Mouse (Mus musculus): Measurements from ENCODE around the gene Rhot1.
"Not testable (repeated sequence)": the region's sequence is repeated elsewhere in the genome, so short reads cannot be mapped to it uniquely, and the experiment has no call there.

The Rhot1 gene

DNA sequence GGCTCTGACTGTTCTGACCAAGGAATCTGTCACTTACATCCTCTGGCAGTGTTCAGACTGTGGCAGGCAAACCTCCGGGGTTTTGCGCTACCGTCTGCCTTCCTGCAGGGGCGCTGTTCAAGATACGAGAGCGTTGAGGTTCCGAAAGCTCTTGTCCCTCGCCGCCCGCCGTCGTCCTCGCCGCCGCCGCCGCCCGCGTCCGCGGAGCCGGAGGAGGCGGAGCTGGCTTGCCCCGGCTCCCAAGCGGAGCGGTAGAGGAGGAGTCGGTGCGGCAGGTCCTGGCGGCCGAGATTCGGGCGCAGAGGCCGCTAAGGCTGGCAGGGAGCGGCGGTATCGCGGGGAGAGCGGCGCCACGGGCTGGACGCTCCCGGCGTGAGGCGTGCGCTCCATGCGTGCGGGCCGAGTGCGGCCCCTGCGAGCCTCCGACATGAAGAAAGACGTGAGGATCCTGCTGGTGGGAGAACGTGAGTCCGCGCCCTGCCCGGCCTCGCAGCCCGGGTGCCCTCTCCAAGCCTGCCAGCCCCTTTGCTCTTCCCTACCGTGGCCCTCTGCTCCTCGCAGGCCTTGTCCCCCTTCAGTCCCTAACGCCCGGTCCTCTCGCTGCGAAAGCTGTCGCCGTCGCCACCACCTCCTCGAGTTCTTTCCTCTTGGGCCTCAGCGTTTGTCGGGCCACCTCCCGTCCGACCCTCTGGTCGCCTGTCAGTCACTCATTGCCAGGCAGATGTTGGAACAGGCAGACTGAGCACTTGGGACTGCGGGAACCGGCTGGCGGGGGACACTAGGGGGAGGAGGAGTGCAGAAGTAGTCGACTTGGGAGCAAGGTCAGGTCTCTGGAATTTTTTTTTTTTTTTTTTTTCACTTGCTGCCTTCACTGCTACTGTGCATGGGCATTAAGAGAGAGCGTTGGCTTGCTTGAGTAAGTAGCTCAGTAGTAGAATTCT lies at the start of gene Rhot1:
Gene Rhot1, plus strand, starts transcription at position 160 of the 941 bp plus-strand sequence.
- DNase-seq (ENCODE audit: low read depth), result peak; percentile 98

DNA sequence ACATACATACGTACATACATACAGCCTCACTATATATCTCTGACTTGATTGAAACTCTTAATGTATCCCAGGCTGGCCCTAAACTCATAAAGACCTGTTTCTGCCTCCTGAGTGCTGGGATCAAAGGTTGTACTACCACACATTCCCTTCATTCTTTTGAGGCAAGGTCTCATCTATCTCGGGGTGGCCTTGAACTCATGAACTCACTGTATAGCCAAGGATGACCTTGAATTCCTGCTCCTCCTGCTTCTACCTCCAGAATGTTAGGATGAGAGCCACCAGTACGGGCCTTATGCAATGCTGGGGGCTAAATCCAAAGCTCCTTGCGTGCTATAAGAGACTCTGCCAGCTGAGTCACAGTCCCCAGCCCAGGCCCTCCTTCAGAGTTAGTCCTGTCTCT lies 47.8 kb upstream of the Rhot1 start:
- DNase-seq (ENCODE audit: low read depth), result no peak

DNA sequence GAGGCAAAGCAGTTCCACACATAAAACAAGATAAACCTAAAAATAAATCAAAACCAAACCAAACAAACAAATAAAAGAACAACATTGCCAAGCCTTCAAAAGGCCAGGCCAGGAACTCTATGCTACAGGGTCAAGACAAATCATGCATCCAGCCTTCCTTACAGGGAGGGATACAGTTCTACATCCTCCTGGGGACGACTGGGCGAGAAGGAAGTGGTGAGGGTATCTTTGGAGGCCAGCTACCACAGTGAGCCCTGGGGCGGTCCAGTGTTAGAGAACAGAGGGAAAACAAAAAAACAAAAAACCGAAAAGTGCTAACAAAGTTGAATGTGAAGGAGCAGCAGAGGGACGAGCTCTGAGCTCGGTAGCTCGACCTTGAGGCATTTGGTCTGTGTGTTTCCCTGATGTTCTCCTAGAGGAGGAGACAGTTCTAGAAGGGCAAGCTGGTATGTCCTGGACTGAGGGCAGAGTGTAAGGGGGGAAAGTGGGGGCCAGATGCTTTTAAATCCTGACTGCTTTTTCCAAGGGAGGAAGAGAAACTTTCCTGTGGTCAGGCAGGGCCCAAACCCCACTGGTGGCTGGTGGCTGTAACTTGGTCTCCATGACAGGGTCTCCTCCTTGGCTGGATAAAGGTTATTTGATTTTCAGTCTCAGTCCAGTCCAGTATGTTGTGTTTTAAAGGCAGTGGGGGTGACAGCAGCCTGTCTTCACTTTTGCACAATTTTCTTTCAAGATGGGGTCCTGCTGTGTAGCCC lies 45.3 kb upstream of the Rhot1 start:
- no peak for DNase-seq (ENCODE audit: low read depth)

DNA sequence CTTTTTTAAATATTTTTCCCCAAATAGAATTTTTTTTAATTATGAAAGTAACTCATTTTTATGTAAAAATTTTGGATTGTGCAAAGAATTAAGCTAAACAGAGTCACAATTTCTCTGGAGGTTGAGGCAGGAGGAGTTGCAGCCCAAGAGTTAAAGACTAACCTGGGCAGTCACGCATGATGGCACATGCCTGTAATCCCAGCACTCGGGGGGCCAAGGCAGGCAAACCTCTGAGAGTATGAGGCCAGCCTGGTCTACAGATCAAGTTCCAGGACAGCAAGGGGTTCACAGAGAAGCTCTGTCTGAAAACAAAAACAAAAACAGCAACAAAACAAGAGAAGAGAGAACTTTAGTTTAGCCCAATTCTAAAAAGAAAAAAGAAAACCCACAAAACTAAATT lies 44.6 kb upstream of the Rhot1 start:
- no peak for DNase-seq (ENCODE audit: low read depth)

DNA sequence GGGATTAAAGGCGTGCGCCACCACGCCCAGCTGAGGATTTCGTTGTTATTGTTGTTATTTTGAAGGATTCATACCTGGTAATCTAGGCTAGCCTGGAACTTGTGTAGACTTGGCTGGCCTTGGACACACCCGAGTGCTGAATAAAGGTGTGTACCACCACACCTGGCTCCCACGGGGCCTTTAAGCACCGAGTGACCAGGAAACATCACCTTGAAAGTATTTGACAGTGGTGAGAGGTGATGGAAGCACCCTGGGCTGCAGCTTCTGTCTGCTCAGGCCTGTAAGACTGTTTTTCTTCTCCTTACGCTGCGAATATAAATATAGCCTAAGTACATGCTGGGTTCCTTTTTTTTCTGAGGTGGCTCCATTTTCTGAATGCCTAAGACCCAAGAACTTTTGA lies 40.7 kb upstream of the Rhot1 start:
- no peak for DNase-seq (ENCODE audit: low read depth)

DNA sequence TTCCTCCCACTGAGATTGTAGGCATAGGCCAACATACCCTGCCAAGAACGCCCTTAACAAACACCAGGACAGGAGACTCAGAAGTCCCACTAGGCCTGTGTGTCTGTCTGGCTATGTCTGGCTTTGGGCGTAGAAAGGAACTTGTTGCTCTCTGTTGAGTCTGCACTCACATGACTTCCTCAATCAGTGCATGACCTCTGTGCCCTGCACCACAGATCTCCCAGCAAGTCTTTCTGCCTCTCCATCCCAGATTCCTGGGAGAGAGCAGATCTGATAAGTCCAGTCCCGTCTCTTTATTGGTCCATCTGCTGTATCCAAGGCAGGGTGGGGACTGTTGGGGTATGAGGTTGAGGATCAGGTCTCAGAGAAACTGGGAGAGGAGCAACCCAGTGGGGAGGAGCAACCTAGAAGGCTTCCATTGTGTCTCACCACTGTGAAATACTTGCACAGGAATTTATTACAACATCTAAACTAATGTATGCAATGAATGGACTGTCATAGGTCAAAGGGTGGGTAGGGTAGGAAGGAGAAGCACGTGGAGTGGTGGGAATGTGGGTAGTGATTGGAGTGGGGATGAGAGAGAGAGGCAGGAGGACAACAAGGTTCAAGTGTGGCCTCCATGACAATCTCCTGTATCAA lies 40.1 kb upstream of the Rhot1 start:
- DNase-seq (ENCODE audit: low read depth), result no peak

DNA sequence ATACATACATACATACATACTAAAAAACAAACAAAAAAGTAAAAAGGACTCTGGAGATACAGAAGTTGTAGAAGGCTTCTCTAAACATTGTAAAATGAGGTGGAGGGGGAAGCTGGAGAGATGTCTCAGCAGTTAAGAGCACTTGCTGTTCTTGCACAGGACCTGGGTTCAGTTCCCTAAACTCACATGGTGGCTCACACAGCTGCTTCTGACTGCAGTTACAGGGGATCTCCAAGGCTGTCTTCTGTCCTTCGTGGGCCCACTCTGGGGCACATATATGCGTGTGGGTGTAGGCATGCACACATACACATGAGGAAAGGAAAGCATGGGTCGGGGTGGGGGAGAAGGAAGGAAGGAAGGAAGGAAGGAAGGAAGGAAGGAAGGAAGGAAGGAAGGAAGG lies 39.2 kb upstream of the Rhot1 start:
- no peak for DNase-seq (ENCODE audit: low read depth)

DNA sequence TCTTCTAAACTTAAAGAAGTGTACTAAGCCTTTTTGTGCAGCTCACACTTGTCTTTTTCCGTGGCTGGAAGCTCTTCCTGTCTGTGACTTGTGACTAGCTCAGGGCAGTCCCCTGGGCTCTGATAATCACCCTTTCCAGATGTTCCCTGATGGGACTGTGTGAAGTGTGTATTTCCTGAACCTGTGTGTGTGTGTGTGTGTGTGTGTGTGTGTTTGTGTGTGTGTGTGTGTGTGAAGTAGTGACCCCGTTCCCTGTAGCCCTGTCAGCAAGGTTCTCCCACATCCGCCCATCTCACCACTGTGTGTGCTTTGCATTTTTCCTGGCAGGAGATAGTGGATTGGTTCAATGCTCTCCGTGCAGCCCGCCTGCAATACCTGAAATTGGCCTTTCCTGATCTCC lies 38.5 kb upstream of the Rhot1 start:
- no peak for DNase-seq (ENCODE audit: low read depth)

DNA sequence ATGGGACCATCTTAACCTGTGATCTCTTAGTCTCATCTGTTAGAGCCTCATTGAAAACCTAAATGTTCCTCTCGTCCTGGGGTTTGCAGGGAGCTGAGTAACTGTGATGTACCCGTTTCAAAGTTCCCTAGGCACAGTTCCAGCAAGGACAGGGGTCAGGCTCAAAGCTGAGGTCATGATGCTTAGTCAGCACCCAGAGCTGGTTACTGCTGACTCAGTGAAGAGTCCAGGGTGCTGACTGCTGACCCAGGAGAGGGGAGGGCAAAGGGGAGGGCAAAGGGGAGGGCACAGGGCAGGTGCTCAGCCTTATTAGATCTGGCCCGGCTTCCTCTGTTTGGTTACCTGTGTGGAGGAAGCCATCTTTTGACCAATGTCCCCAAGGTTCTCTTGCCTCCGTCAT lies 36.9 kb upstream of the Rhot1 start:
- peak; percentile 35 for DNase-seq (ENCODE audit: low read depth)

DNA sequence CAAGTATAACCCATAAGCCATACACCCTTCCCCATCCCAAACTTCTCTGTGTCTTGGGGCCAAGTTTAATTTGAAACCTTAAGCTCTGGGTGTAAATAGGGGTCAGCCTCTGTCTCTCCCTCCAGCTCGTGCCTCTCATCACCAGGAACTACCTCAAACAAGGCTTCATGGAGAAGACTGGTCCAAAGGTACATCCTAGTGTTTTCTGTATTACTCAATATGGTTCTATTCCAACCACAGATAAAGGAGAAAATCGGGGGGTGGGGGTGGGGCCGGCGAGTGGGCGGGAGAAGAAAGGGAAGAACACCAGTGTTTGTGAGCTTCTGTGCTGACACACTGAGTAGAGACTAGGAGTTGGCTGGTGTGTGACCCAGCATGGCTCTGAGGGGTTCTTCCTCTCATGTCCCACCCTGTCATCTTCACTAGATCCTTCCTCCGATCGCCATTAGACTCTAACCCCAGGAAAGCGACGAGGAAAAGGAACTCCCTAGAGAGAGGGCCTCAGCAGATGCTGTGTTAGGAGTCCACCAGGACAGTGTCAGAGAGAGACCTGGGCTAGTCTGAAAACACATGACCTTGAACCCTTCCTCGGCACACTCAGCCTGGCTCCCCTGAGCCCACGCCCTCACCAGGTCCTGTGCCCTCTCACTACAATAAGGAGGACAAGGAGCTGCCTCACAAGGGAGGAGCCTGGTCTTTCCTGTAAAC lies 34.7 kb upstream of the Rhot1 start:
- no peak for DNase-seq (ENCODE audit: low read depth)

DNA sequence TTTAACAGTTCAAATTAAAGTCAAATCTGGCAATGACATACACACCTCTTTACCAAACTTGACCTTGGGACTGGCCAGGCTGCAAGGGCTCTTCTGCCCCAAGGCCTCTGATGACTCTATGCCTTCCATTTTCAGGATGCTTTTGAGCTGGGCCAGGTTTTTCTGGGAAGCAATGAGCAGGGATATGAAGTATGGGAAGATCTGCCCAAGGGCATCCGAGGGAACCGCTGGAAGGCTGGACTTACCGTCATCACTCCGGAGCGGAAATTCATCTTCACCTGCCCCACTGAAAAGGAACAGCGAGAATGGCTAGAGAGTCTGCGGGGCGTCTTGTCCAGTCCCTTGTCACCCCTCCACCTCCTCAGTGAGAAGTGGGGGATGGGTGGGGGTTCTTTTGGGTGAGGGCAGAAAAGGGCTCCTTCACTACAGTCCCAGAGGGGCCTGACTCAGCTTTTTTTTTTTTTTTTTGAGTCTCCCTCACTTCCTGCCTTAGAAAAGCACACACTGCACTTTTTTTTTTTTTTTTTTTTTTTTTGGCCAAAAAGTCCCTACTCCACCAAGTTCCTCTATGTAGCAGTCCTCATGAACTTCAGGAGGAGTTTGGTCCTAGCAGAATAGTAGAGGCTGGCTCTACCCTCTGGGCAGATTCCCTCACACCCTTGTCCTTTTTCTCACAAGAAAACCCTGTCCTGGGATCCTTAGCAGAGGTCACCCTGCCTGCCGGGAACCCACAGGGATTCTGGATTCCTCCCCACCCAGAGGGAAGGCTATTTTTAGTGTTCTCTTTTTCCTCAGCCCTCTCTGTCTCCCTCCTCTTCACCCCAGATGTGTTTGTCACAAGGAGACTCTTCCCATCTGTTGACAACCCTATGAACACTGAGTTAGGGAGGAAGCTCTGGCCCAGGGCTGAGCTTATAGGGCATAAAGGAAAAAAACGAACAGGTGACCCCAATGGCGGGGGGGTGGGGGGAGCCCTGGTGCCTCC lies 31.6 kb upstream of the Rhot1 start:
- no peak for DNase-seq (ENCODE audit: low read depth)

DNA sequence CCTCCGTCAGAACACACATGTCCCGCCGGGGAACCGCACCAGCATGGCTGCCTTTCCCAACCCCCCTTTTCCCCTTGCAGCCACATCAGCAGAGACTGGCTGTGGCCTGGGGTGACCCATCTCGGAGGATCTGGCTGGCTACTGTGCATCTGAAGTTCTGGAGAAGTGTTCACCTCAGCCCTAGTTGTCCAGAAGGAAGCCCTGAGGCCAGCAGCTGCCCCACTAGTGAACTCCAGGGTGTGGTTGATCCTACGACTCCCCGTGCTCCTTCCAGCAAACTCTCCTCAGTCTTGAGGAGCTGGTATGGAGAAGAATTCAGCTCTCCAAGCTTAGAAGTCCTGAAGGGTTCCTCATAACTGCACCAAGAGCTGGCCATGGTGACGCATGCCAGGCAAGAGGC lies 30.5 kb upstream of the Rhot1 start:
- no peak for DNase-seq (ENCODE audit: low read depth)

DNA sequence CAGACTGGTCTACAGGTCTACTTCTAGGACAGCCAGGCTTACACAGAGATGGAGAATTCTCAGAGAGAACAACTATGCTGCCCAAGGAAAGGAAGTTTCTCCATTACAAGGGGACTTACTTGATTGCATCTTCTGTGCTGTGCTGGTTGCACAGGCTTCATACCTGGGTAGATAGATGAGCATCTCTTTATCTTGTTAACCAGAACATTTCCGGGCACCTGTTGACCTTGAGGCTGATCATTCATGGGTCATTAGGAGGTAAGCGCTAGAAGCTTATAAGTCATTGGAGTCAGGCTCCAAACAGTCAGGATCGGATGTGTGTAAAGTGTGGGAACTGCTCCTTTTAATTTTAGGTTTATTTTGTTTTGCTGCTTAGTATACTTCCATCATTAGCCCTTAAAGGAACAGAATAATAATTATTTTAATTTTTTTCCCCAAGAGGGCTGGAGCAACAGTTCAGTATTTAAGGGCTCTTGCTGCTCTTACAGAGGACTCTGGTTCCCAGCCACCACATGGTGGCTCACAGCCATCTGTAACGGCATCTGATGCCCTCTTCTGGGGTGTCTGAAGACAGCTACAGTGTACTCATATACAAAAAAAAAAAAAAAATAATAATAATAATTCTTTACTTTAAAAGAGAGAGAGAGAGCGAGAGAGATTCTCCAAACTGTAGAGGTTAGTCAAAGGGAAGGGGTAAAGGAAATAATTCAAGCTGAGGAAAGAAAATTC lies 27.6 kb upstream of the Rhot1 start:
- peak; percentile 53 for DNase-seq (ENCODE audit: low read depth)

DNA sequence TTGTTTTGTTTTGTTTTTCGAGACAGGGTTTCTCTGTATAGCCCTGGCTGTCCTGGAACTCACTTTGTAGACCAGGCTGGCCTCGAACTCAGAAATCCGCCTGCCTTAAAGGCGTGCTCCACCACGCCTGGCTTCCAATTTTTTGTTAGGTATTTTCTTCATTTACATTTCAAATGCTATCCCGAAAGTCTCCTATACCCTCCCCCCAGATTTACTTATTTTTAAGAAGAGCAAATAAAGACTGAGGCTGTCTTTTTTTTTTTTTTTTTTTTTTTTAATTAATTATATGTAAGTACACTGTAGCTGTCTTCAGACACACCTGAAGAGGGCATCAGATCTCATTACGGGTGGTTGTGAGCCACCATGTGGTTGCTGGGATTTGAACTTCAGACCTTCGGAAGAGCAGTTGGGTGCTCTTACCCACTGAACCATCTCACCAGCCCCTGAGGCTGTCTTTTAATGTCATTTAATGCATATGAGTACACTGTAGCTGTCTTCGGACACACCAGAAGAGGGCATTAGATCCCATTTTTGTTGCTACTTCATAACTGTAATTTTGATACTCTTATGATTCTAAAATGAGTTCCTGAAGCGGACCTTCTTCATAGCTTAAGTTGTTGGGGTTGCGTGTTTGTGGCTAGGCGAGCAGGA lies 25.6 kb upstream of the Rhot1 start:
- DNase-seq (ENCODE audit: low read depth), result not testable (repeated sequence)

DNA sequence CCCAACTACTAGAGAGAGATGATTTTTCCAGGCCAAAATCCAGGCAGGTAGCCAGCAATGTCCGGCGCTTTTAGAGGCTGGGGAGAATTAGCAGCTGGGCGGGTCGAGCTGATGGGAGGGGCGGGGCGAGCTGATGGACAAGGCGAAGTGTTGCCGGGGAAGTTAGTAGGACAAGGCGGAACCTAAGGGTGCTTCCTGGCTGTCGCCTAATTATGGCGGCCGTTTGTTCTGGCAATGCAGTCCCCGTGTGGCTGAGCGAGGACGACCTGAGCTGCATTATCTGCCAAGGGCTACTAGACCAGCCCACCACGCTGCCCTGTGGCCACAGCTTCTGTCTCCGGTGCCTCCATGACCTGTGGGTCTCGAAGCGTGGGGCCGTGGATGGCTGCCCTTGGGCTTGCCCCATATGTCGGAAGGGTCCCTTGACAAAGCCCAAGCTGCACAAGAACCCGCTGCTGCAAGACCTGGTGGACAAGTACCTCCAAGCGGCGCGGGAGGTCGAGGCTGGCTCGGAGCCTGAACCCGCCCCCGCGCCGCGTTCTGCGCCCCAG lies 25.0 kb upstream of the Rhot1 start, which contains the start of gene Rnf135:
Gene Rnf135, plus strand, starts transcription at position 147 of the 551 bp plus-strand sequence.
- peak; percentile 99 for DNase-seq (ENCODE audit: low read depth)

DNA sequence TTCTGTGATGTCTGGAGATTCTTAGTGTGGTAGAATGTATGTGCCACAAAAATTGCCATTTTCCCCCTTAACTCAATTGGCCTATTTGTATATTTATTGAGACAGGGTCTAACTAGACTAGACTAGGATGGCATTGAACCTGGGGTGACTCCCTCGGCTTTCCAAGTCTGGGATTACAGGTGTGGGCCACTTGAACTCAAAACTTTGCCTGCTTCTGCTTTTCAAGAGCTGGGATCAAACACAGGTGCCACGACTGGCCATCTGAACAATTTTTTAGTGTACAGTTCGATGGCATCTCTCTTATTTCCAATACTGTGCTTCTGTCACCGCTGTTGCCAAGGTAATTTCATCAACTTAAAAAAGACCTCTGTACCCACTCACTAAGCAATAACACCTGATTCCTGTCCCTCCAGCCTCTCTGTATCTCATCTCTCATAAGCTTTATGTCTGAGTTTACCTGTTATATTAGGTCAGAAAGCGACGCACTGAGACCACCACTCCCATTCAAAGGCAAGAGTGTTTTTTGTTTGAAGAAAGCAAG lies 24.2 kb upstream of the Rhot1 start:
- no peak for DNase-seq (ENCODE audit: low read depth)

DNA sequence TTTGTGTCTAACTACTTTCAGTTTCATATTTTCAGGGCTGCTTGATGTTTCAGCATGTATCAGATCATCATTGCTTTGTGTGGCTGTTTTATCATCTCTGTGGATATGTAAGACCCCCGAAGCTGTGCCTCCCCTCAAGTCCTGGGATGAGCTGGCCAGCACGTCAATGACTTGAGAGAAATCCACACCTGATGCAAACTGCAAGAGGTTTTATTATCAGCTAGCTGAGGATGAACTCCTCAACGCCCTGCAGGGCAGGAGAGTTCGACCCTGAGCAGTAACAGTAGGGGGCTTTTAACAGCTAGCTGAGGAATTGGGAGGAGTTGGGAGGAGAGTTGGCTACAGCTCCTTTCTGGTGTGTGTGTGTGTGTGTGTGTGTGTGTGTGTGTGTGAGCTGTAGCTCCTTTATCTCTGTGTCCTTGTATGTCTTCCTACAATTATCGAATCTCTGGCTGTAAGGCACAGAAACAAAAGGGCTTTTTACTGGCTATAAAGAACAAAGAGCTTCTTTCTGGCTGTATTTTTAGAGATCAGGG lies 23.3 kb upstream of the Rhot1 start:
- not testable (repeated sequence) for DNase-seq (ENCODE audit: low read depth)

DNA sequence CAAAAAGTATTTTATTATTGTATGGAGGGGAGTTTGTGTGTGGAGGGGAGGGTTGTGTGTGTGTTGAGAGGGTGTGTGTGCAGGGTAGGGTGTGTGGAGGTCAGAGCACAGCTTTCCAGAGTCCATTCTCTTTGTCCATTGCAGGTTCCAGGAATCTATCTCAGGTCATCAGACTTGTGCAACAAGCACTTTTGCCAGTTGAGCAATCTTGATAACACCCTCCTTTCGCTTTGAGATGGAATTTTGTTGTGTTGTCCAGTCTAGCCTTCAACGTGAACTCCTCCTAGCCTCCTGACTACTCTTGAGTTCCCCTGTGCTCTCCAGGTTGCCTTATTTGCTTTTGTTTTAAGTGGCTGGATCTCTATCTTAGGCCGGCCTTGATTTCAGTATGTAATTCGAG lies 18.5 kb upstream of the Rhot1 start:
- no peak for DNase-seq (ENCODE audit: low read depth)

DNA sequence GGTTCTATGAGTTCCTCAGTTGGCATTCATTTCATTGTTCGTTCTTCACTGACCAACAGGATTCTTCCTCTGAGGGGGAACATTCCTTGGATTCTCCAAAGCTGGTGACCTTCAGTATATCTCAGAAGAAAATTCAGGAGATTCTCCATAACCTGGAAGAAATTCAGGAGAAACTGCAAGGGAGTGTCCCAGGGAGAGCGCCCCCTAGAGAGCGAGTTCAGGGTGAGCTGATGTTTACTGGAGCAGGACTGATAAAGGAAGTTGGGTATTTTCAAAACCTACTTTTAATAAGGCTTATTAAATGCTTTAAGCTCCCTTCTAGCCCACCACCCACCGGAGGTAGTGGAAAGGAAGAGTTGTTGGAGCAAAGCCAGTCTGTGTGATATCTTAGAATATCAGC lies 15.0 kb upstream of the Rhot1 start:
- no peak for DNase-seq (ENCODE audit: low read depth)

All from NIH3T3 (cell line).